Mouse (Mus musculus): ENCODE results near the gene Lats2.

The Lats2 gene

GRCm38 (mm10) chr14:57736141-57736540 is 22.0 kb downstream of the Lats2 start:
- DNase-seq, result no peak

GRCm38 (mm10) chr14:57732668-57733293 is 25.4 kb downstream of the Lats2 start:
- DNase-seq, result no peak

DNA sequence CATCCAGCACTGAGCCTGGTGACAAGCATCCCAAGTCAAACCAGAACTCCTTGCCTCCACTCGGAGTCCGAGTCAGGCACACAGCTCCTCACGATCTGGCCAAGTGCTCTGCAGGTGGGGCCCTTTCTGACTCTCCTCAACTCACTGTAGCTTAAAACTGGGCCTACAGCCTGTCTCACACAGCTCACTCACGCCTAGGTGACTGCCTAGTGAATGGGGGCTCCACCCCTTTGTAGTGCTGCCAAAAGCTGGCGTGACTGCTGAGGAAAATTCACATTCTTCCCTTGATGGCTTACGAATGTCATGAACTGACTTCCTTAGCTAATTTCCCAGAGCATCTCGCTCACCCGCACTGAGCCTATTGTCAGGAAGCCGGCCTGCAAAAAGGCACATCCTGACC is 27.7 kb downstream of the Lats2 start:
- DNase-seq, result peak; percentile 22 to 24

- no peak for DNase-seq
These were observed 28.2 kb downstream of the Lats2 start for GRCm38 (mm10) chr14:57729975-57730499.

GRCm38 (mm10) chr14:57729364-57729763 is 28.8 kb downstream of the Lats2 start:
- no peak for DNase-seq

- DNase-seq, result no peak
These were observed 32.0 kb downstream of the Lats2 start for GRCm38 (mm10) chr14:57726172-57726571.

DNA sequence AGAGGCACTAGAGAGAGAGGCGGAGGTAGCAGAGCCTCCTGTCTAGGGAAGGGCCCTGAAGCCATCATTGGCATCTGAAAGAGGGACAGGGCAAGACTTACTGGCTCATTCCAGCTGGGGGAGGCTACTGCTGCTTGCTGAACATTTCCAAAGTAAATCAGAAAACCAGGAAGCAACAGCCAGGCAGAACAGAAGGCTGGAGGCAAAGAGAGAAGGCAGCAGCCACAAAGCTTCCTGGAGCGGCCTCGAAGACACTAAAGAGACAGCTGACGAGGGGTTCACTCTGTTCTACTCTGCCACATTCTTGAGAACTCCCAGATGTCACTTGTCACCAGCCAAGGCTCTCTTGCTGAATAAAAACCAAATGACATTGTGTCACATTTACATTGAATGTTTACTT is 33.7 kb downstream of the Lats2 start:
- no peak for DNase-seq

- DNase-seq, result no peak
These were observed 39.9 kb downstream of the Lats2 start for GRCm38 (mm10) chr14:57718245-57718644.

GRCm38 (mm10) chr14:57716601-57717245 is 41.5 kb downstream of the Lats2 start:
- peak; percentile 36 to 42 for DNase-seq

DNA sequence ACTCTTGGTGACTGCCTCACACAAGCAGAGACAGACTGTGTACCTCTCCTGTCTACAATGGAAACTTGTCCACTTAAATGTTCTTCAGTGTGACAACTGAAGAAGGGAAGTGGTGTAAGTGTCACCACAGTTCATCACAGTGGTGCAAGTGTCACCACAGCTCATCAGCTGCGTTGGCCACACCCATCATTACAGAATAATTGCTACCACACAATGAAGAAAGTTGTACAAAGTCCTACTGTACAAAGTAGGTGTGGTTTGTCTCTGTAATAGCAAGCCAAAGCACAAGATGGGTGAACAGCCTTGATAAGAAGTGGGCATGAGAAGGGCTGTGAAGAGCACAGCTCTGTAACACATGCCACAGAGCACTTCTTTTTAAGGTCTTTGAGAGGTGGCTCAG is 45.3 kb downstream of the Lats2 start:
- no peak for DNase-seq

DNA sequence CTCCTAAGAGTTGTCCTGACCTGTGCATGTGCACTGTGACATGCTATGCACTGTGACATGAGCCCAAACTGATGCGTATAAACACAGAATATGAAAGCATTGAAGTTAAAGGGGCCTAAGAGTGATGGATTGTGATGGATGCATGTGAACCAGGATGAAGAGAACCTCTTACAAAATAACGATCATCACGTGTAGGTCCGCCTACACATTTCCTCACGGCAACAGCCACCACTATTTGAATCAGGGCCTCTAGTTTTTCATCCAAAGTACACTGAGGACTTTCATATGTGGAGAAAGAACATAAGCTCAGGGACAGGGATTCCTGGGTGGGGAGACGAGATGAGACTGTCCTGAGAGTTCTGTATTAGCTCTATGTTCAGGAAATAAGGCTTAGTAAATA is 47.1 kb downstream of the Lats2 start:
- DNase-seq, result no peak

DNA sequence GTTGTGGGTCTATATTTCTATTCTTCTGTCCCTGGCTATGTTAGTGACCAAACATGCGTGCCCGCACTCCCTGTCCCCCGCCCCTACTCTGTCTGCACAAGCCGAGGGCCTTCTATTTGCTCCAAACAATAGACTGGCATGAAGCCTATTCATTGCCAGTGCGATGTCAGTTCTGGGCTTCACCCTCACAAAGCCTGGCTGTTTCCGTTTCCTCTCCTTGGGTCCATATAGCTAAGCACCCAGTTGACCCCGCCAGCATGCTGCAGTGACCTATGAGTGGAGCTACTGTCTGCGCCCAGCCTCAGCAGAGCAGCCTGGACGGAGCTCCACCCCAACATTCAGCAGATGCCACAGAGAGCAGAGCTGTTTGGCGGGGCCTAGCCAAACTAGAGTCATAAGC is 49.0 kb downstream of the Lats2 start:
- peak in 1 of 2 experiments; percentile 11 for DNase-seq

- no peak for DNase-seq
These were observed 49.6 kb downstream of the Lats2 start for GRCm38 (mm10) chr14:57708580-57708979.

- DNase-seq, result peak; percentile 27 to 36
These were observed 50.9 kb downstream of the Lats2 start for GRCm38 (mm10) chr14:57707100-57707893.

- DNase-seq, result no peak
These were observed 51.5 kb downstream of the Lats2 start for GRCm38 (mm10) chr14:57706760-57707099.

- no peak for DNase-seq
These were observed 52.4 kb downstream of the Lats2 start for GRCm38 (mm10) chr14:57705759-57706158.

- DNase-seq, result no peak
These were observed 53.1 kb downstream of the Lats2 start for GRCm38 (mm10) chr14:57705075-57705474.

- no peak for DNase-seq
These were observed 56.2 kb downstream of the Lats2 start for GRCm38 (mm10) chr14:57701915-57702477.

DNA sequence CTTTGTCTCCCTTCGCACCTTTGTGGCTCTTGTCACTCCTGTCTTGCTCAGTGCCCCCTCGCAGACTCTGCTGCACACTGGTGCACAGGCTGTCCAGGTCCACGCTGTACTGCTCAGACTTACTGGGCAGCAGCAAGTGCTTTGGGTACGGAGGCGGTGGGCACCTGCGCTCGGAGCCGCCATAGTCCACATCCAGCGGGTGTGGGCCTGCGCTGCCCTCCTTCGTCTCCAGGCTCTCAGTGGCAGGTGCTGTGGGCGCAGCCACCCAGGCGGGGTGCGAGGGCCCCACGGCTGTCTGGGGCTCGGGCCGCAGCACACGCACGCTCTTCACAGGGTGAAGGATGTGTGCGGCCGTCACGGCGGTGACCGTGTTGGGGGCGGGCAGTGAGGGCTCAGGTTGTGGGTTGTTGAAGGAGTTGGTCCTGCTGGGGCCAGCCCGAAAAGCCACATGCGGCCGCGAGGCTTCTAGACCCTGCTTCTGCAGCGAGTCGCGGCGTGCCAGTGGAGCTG is 58.7 kb downstream of the Lats2 start:
- no peak for DNase-seq

- no peak for DNase-seq
These were observed 59.2 kb downstream of the Lats2 start for GRCm38 (mm10) chr14:57699016-57699415.

- DNase-seq, result no peak
These were observed 62.1 kb downstream of the Lats2 start for GRCm38 (mm10) chr14:57696066-57696465.

DNA sequence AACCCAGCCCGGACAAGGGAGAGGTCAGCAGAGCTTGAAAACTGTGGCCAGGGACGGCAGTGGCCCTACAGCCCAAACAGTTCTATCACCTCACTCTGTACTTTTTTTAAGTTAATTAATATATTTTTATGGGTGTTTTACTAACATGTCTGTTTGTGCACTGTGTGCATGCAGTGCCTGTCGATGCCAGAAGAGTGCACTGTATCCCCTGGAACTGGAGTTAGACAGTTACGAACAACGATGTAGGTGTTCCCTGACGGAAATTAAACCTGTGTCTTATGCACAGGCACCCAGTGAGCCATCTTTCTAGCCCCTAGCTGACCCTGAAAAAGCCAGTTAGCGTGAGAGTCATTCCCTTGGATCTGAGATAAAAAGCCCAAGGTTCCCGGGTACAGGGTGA is 62.6 kb downstream of the Lats2 start:
- no peak for DNase-seq

DNA sequence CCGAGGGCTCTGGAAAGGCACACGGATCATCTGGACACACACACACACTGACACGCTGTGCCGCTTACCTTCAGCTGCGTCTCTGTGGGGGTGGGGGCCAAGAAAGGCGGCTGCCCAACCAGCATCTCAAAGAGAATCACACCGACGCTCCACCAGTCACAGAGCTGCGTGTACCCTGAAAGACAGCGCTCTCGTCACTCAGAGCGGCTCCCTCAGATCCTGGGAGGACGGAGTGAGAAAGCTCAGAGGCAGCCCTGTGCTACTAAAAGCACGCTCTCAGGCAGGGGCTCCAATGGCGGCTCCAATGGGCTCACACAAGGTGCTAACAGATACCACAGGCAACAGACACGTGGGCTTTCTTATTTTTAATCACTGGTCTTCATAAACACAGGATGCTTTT is 63.9 kb downstream of the Lats2 start:
- no peak for DNase-seq

Data from cerebellum, adult 18-20 months (tissue).